Mouse (Mus musculus) spleen, postnatal 4 days (tissue): Measurements from ENCODE around the gene Boc.

Source experiments
- DNase-seq, 2 experiments: peaks; one replicate each; pipeline ENCODE4 v3.0.0; 2022; ENCODE audit warnings: low spot score in 2 of 2

Gene Boc

DNA sequence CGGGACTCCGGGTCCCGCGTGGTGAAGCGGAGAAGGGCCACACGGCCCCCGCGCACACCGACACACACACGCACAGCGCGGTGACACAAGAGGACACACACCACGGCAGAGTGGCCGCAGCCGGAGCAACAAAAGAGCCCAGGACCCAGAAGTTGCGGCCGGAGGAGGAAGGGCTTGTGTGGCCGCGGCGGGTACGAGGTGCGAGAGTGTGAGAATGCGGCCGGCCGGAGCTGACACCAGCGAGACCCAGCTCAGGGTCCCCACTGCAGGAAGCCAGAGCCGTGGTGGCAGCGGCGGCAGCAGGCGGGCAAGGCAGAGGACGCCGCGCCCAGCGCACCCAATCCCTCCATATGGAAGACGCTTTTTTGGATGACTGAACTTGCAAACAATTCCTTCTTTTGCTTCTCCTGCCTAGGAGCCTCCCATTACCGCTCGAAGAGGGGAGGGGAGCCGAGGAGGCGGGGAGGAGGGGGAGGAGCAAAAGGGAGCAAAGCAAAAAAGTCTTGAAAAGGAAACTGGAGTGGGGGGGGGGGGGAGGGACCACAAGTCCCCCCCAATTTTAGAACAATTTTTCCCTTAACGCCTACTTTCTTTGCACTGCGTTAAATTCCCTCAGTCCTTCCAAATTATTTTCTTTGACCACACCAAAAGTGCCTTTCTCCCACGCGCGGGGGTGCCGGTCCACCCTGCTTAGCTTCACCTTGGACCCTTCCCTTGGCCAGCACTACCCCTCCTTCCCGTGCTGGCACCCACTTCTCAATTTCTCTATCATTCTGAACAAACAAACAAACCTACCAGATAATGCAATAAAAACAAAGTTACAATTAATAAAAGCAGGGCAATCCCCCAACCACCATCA is at the start of gene Boc:
TSS of gene Boc (minus strand) at position 427 of the 859 bp plus-strand sequence.
- DNase-seq = no peak

DNA sequence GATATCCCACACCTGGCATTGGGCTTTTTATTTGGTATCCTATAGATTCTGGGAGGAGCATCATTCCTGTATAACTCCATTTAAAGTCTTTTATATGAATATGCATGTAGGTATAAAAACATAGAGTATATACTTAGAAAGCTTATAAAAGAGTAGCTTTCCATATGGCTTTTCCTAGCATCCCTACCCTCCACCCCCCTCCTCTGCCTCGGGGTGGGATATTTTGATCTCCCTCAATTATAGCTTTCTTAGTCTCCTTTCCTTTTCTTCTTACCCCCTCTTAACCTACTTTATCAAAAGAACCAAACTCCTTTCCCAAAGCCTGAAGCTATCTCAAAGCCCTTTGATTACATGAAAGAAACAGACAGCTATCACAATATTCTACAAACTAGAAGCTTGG is 47.9 kb upstream of the Boc start:
- DNase-seq = no peak

DNA sequence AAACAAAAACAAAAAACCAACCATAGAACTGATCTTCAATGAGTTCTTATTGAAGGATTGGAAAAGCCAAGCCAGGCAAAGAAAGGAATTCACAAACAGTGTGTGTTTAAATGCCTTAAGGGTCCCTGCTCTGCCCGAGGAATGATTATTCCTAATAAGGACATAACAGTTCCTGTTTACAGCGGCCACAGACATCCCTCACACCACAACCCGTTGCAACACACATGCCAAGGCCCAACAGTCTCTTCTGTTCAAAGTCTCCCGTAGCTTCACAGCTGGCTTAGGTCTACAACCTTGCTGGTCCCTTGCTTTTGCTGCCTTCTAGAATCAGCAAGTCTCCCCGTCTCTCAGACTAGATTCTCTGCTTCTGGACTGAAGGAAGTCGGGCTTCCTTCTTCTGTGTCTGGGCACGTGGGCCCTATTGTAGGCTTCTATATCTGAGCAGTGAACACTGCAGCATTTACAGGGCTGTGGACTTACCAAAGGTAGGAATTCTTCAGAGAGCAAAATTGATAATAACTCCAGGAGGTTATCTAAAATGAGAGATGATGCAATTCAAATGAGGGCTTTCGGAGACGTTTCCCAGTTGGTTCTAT is 45.4 kb upstream of the Boc start:
- no peak for DNase-seq

DNA sequence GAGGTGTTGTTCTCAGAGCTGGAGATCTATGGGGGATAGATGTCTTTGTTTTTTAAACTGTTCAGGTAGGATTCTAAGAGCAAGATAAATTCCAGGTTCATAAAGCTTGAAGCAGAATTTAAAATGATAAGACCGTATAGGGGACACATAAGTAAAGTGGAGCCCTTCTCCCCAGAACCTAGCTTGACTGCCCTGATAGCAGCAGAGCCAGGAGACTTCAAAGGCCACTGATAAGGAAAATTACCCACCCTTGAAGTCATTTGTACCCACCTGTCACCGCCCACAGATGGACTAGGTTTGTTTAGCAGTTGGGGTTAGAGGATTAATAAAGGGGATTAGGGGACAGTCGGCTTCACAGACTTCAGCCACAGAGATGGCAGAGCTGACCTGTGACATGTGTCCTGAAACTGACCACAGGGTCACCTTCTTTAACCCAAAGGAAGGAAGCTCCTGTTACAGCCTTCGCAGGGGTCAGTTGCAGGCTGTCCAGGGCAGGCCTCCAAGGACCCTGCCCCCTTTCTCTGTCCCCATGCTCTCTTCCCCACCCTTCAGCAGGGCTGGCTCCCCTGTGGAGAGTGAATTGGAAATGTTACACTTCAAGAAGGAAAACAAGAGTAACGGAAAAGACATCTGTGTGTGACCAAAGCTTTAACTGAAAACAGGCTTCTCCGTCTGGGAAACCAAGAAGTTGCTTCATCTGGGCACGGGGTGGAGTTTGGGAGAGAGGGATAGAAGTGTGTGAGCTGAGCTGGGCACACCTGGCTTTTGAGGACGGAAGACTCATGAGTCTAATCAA is 43.5 kb upstream of the Boc start:
- no peak for DNase-seq

DNA sequence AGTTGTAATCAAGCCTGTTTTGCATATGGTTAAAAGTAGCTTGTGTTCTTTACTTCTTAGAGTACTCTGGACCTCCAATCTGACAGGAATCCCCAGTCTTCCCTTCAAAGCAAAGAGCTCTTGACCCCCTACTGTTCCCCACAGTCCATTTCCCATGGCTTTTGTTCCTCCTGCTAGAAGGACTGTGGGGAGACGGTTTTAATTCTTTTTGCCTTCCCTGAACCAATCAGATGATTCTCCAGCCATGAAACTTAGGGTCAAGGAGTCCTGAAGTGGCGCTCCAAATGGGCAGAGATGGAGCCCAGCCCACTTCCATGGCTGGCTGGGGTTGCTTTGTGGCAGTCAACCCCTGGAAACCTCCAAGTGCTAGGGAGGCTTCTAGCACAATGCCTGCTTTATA is 42.5 kb upstream of the Boc start:
- DNase-seq = no peak

DNA sequence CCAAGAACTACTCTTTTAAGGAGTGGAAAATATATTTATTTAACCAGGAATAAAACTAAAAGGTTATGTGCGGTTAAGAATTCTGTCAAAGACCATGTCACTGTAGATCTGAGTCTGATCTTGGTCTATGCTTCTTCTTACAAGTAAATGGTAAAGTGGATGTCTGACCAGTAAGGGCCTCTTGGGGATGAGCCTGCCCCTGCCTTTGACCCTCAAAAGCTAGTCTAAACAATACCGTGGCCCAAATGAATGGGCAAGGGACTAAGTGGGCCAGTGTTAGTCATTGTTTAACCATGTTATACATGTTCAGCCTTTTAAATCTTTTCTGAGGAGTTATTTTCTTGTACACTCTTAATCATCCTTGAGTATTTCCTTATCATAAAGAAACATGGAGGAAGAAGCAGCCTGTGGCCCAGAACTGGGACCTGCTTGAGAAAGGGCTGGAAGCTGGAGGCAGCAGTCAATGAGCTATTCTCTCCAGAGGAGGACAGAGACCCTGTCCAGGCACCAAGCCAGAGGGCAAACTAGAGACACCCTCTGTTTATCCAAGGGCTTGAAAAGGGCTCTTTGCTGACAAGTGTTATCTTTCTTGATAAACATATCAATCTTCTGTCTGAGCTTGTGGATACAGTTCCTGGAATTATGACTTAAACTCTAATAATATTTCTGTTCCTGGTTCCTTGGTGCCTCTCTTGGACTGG is 38.6 kb upstream of the Boc start:
- no peak for DNase-seq

DNA sequence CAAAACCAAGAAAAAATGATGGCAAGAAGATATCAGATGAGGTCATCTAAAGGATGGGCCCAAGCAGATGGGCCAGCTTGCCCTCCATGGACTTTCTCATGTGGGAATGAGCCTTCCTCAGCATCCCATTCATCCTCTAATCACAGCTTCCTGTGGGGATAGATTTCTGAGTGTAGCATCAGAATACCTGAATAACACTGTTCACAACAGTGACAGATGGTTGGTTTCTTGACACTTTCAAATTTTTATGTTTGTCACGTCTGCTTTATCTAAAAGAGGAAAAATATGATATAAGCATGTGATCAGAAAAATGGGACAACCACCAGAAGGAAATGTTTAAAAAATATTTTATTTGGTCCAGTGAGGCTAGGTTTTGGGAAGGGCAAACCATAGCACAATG is 30.8 kb upstream of the Boc start:
- DNase-seq = no peak

DNA sequence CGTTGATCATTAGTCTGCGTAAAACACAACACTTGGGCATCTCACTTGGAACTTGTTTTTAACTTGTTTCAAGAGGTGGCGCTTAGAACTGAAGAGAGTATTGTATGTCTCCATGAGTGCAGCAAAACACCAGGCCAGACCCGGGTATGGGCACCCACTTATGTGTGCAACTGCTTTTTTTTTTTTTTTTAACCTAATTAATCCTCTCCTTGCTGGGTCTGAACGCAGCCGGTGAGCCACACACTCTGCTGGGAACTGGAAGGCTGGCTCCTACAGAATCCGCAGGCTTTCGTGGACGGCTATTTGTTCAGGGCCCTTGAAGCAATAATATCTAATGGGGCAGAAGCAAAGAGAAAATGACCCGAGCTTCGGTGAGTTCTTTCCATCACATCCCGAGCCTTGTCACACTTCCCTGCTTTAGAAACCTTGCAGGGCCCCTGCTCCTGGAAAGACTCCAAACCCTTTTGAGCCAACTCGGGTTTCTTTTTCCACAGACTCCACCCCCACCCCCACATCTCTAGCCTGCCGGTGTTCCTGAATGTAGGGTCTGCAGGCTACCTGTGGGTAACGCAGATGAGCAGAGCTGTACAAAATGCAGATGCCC is 20.8 kb upstream of the Boc start:
- no peak for DNase-seq

DNA sequence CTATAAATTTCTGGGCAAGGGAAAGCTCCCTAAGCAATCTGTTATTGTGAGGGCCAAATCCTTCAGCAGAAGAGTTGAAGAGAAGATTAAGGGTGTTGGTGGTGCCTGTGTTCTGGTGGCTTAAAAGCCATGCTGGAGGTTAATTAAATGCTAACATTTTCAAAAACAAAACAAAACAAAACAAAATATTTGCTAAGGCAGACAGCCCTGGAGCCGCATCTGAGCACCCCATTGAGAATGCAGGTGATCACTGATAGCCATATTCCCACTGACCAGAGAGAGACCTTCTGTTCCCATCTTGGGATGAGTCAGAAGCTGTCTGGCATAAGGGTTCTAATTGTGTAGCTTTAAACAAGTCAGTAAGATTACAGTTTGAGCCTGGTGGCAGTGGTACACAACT is 19.9 kb upstream of the Boc start:
- DNase-seq = no peak

DNA sequence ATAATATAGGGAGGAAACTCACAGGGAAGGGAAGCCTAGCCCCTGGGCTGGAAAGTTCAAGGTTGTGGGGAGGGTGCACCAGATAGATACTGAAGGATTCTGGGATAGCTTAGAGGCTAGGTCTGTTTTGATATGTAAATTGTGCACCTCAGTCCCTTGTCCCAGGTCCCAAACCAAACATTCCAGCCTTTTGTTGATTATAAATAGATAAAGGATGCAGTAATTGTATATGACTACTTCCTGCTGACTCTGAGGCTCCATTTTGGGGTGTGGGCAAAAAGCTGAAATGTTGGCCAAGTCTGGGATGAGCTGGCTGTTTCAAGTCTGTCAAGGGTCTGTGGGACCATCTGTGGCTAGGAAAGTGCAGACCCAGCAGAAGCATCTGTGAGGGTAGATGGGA is 9.4 kb upstream of the Boc start:
- DNase-seq = peak in 1 of 2 experiments; percentile 41

DNA sequence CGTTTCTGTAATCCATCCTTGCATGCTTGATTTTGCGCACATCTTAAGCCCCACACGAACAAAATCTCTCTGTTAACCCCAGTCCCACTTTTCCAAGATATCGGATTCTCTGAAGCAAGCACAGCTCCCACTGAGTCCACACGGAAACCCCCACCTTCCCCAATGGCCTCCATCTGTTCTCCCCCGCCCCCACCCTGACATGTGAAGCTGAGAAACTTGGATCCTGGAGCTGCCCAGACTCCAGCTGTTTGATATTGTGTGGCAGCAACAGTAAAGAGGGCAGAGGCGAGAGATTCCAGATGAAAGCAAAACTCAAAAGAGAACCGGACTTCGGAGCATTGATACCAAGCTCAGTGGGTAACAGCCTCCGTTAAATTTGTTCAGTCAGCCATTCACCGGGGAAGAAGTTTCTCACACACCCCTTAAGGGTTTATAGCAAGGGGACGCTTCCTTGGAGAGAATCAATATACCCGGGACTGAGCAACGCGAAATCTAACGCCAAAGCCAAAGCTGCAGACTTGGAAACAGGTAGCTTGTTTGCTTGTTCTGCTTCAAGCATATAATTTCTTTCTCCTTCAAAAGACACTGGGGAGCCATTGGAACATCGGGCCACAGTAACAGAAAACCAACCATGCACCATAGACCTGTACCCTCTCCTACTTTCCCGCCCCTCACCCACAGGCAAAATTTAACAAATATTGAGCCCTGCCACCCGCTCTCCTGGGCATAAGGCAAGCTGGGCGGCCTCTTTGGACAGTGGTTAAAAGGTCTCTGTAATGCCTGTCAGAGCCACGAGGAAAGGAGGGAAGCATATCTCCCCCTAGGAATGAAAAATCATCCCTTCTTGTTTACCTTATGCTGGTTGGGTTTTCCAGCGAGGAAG is 6.9 kb upstream of the Boc start:
- DNase-seq = no peak

DNA sequence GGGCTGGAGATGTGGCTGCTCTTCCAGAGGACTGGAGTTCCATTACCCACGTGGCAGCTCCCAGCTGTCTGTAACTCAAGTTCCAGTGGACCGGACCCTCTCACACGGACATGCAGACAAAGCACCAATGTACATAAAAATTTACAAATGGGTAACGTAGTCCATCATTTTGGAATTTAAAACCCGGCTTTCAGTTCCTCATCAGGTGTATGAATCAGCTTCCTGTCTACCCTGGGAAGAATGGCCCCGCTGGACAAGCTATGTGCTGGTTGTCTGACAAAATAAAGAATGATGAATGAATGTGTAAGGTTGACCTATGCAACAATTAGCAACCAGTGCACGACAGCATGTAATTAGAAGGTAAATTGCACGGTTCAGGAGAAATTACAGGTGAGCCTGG is 5.7 kb upstream of the Boc start:
- no peak for DNase-seq

DNA sequence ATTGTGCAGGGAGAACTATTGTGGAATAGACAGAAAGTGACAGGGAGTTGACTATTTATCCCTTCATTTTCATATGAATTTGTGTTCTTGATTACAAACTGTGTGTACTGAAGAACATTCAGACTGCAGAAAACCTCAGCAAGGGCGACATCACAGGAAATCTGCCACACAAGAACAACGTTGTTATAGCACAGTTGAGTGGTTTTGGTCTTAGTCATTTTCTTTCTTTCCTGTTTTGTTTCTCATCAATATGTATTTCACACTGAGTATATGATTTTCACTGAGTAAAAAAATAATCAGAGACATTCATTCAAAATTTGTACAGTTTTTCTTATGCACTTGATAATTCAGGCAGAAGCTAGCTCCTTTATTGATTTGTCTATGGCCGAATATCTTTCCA is 3.4 kb upstream of the Boc start:
- no peak for DNase-seq

DNA sequence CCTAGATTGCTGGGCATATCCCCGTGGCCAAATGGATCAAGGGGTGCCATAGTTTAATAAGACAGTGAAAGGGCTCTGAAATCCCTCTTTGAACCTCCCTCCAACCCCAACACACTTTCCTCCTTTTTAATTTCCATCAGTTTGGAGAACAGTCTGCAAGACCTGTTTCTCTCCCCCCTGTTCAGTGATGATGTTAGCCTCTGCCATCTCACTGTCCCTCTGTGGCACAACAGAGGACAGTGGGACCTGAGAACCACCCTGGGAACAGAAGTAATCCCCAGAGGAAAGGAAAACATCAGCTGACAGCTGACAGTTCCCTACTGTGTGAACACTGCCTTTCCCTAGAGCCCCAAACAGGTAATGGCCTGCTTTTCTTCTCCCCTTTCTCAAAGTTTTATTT is 1.5 kb upstream of the Boc start:
- DNase-seq = no peak

DNA sequence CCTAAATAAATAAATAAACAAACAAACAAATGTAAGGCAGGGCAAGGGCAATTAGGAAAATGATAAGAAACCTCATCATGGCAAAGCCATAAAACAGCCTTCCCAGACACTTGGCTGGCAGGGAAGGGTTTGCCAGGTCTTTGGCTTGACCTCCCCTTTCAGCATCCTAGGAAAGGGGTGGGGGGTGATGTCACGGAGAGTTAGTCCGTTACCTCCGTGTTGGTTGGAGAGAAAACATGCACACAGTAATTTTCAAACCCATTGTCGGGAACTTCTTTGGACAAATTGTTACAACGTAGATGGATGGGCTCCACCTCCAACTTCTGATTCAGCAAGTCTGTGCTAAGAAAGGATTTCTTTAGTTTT is 616 bp upstream of the Boc start:
- no peak for DNase-seq

DNA sequence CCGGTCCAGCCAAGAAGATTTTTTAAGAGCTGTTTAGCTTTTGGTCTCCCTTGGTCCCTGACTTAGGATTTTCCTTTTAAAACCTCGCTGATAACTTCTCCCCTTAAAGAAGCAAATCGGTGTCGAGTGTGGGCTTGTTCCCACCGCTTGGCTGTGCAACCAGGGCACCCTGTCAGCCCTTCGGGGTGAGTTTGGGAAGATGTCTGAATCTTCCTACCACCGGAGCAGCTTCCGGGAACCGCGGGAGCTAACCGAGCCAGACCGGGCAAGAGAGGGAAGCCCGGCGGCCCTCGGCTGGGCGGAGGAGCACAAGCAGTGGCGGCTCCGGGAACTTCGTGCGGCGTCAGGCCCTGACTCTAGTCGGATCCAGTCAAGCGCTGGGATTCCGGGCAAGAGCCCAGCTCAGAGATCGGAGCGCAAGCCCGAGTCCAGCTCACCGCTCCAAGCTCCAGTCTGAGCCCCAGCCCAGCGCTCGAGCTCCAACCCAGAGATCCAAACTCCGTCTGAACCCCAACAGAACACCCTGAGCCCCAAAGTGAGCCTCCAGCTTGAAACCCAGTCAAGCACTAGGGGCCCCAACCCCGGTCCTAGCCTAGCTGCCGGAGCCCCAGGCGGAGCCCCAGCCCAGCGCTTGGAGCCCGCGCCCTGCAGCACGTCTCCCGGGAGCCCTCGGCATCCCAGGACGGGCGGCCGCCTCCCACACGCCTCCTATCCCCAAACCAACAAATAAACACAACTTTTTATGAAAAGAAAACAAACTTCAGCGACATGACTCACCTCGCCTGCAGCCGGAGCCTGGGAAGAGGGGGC is 831 bp downstream of the Boc start:
- DNase-seq = peak; percentile 18 to 64

DNA sequence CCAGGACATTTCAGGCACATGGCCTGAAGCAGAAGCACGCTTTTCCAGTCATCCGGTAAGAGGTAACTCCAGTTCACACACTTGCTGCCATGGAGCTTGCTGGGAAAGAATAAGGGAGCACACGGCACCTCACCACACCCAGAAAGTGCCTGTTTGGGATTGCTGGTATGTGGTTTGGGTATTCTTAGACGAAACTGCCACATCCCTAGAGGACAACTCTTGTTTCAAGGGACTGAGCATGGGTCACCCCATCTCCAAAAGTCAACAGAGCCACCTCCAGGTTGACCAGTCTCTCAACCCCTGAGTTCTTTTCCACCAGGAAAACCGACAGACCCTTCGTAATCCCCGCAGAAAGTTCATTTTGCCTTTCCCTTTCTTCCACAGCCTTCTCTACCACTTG is 1.6 kb downstream of the Boc start:
- no peak for DNase-seq

DNA sequence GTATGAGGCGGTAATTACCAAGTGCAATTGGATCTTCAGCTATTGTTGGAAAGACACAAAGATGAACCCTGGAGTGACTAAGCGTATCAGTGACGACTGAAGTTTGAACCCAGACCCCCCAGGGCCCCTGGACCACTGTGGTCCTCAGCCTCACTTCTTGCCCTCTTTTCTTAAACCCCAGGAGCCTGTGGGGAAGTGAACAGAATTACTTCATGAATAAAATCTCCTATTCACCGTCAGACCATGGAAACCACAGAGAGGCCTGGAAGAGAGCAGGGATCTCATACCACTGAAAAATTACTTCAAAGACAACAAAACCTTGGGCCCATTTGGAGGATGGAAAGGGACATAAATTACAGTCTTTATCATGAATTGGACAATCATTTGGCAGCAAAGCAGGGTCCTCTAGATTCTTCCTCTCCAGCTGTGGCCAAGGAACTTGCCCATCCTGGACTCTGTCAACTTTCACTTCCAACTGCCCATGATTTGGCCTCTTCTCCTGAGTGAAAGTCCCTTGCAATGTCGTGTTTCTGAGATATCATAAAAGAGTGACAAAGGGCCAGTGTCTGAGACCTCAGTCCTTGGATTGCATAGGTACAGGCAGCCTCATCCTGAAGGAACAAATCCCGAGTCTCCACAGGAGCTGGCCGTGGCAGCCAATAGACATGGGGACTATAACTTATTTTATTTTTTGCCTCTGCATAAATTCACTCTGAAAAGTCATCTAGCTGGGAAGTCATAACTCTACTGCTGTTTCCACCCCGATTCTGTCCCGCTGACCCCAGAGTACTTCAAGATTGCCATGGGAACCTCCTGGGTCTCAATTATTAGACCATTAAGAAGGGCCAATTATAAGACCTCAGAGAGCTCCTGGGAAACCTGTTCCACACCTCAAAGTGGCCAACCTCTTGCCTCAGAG is 2.6 kb downstream of the Boc start:
- DNase-seq = no peak

DNA sequence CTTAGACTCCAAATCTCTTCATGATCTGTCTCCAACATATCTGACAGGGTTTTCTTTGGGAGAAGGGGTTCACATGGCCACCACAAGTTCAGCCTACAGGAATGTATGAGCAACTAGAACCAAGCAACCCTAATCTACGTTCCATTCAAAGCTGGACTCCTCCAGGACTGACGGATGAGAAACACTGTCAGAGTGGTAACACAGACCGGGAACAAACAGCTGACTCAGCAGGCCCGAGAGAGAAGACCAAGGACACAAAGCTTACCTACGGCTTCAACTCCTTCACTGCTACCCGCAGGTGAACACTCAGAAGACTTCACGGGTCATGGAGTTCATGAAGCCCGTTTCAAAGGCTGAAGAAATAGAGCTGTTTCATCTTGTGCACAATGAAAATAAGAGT is 4.8 kb downstream of the Boc start:
- no peak for DNase-seq
